Mouse (Mus musculus): ENCODE data around the gene Arf4. TPM values are rescaled to one million over a fixed set of nuclear protein-coding genes. Genes with fewer than 3 reads are reported as not detected.
A peak's percentile ranks its signal among the peaks of the same experiment; 100 is the strongest.
"Not testable (repeated sequence)": the region's sequence is repeated elsewhere in the genome, so short reads cannot be mapped to it uniquely, and the experiment has no call there.

Gene Arf4
- polyA plus RNA-seq, 1 experiment from 2014 or later: 662 TPM

DNA sequence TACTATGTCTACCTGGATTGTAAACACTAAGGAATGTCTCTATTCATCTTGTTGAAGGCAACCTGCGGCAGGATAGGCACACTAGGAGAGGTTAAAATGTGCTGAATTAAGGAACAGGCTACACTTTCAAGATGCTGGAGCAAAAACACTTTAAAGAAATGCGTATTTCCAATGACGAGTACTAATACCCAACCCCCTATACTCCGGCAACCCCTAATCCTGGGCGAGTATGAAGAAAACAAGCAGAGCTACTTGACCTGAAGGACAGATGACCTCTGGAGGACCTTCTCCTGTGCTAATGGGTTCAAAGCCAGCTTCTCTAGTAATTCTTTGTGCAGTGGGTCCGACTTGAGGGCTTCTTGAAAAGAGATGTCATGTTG, 30.1 kb downstream of the Arf4 start:
- Histone ChIP-seq H3K27me3 (ENCODE audit: control insufficient read depth, insufficient read depth, low read length) (no peaks in the 10 kb centered on the region), H3K4me3 (ENCODE audit: low read depth, low read length) (peak overlapping the region; percentile 85), H3K4me2 (ENCODE audit: low read depth, low read length) (peak overlapping the region; percentile 94), H3K27ac (replicated peaks; ENCODE audit: low read depth, low read length) (no peak overlapping the region), H3K36me3 (replicated peaks; ENCODE audit: control insufficient read depth, insufficient read depth, low read depth, low read length) (peaks cover 3% of the 10 kb centered on the region; the same call in 1 of the 2 replicates), H3K9ac (replicated peaks; ENCODE audit: low read length) (peak overlapping the region; percentile 81), H3K4me1 (ENCODE audit: control insufficient read depth, insufficient read depth, low read length) (no peaks in the 10 kb centered on the region), H3K9me3 (replicated peaks; ENCODE audit: control insufficient read depth, low read length) (no peaks in the 10 kb centered on the region)
- ATAC-seq (replicated peaks; ENCODE audit: insufficient number of reproducible peaks, low FRiP score, low TSS enrichment, low read depth) (no peak), DNase-seq (ENCODE audit: low spot score) (no peak)
- 23% methylated on average over 6 of the region's 6 CpGs for WGBS

DNA sequence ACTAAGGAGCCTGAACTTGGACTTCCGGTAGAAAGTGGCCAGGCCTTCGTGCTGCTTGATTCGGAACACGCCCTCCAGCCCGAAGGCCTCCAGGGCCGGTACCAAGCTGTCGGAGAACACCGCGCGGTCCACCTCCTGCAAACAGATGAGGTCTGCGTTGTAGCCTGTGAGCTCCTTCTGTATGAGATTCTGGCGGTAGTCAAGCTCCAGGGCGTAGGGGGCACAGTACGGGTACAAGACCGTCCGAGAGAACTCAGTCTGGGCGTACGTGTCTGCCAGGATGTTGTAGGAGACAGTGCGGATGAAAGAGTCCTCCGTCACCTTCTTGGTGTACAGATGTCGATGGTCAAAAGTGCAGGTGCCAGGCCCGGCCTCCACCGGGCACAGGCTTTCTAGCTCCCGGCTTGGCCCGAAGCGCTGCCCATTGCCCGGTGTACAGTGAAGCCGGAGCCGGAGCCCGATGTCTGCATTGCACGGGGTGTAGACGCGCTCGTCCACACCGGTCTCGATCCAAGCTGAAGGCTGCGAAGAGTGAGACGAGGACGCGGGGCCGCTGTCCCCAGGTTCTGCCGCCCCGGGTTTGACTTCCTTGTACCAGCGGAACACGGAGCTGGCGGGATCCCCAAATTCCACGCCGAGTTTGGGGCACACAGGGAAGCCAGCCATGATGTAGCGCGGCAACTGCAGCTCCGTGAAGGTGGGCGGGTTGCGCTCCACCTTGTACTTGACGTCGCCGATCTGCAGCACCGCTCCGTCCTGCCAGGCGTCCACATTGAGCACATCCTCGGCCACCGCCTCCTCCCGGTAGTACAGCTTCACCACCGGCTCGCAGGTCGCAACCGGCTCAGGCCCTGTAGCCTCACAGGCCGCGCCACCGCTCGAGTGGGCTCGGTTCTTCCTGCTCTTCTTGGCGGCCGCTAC, 30.8 kb downstream of the Arf4 start:
- H3K4me1 ChIP-seq (ENCODE audit: control insufficient read depth, insufficient read depth, low read length): no peaks in the 10 kb centered on the region
- peak overlapping the region; percentile 80 for H3K27ac ChIP-seq (replicated peaks; ENCODE audit: low read depth, low read length)
- no peaks in the 10 kb centered on the region for H3K27me3 ChIP-seq (ENCODE audit: control insufficient read depth, insufficient read depth, low read length)
- 1% methylated on average over 73 of the region's 73 CpGs for WGBS
- ATAC-seq (replicated peaks; ENCODE audit: insufficient number of reproducible peaks, low FRiP score, low TSS enrichment, low read depth) (peak; percentile 67), DNase-seq (ENCODE audit: low spot score) (peak; percentile 34)
- peaks cover 3% of the 10 kb centered on the region; the same call in 1 of the 2 replicates for H3K36me3 ChIP-seq (replicated peaks; ENCODE audit: control insufficient read depth, insufficient read depth, low read depth, low read length)
- H3K4me2 ChIP-seq (ENCODE audit: low read depth, low read length): peak overlapping the region; percentile 94
- H3K9me3 ChIP-seq (replicated peaks; ENCODE audit: control insufficient read depth, low read length): no peaks in the 10 kb centered on the region
- peak overlapping the region; percentile 85 for H3K4me3 ChIP-seq (ENCODE audit: low read depth, low read length)
- H3K9ac ChIP-seq (replicated peaks; ENCODE audit: low read length): peak overlapping the region; percentile 81

DNA sequence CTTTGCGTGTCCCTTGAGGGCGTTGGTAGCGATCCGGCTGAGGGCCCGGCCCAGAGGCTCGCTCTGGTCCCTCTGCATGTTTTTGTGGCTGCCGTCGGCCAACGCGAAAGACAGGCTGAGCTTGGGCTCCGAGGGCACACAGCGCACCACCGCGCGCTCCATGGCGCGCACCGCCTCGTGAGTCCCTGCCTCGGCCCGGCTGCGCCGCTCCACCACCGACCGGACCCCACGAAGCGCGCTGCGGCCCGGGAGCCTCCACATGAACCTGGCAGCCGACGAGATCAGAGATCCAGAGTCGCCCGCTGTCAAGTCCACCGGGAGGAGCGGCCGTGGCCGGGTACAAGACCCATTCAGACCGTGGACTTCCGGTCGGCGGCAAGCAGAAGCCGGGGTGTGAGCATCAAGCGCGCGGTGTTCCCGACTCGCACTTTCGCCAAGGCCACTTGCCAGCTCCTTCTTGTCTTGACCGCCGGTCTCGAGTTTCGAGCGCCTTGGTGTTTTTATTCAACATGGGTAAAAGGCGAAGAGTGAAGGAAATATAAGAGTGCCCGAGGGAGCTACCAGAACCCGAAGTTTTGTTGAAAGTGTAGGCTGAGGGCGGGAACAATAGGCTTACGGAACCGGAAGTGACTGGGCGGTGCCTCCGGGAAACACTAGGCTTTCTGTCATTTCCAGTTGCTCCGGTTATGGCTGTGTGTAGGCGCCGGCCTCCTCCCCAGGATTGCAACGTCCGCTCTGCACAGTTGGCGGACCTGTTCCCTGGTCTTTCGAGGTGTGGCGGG, 31.6 kb downstream of the Arf4 start, which contains the start of gene Pde12:
TSS of gene Pde12 (minus strand) at position 592 of the 782 bp plus-strand sequence.
- H3K4me3 ChIP-seq (ENCODE audit: low read depth, low read length): peak within 1 kb of the TSS; percentile 85
- no peaks in the 10 kb centered on the region for H3K27me3 ChIP-seq (ENCODE audit: control insufficient read depth, insufficient read depth, low read length)
- H3K4me1 ChIP-seq (ENCODE audit: control insufficient read depth, insufficient read depth, low read length): no peaks in the 10 kb centered on the region
- H3K27ac ChIP-seq (replicated peaks; ENCODE audit: low read depth, low read length): peak within 1 kb of the TSS; percentile 80
- peak; percentile 89 for ATAC-seq (replicated peaks; ENCODE audit: insufficient number of reproducible peaks, low FRiP score, low TSS enrichment, low read depth)
- peak within 1 kb of the TSS; percentile 81 for H3K9ac ChIP-seq (replicated peaks; ENCODE audit: low read length)
- H3K36me3 ChIP-seq (replicated peaks; ENCODE audit: control insufficient read depth, insufficient read depth, low read depth, low read length): peaks cover 3% of the 10 kb centered on the region; the same call in 1 of the 2 replicates
- under 1% methylated on average over 70 of the region's 70 CpGs for WGBS
- peak; percentile 94 for DNase-seq (ENCODE audit: low spot score)
- H3K4me2 ChIP-seq (ENCODE audit: low read depth, low read length): peak within 1 kb of the TSS; percentile 94
- no peaks in the 10 kb centered on the region for H3K9me3 ChIP-seq (replicated peaks; ENCODE audit: control insufficient read depth, low read length)

DNA sequence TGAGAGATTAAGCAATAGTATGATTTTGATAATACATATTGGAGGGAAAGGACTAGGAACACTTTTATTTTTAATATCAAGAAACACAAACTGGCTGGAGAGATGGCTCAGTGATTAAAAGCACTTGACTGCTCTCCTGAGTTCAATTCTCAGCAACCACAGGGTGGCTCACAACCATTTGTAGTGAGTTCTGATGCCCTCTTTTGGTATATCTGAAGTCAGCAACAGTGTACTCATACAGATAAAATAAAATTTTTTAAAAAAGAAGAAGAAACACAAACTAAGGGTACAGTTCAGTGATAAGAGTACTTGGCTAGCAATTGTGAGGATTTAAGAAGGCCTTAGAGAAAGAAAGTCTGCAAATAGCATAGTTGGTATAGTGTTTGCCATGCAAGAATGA, 33.1 kb downstream of the Arf4 start:
- no peak overlapping the region for H3K9ac ChIP-seq (replicated peaks; ENCODE audit: low read length)
- DNase-seq (ENCODE audit: low spot score) (no peak), ATAC-seq (replicated peaks; ENCODE audit: insufficient number of reproducible peaks, low FRiP score, low TSS enrichment, low read depth) (no peak)
- no peak overlapping the region; the same call in 1 of the 2 replicates for H3K4me3 ChIP-seq (ENCODE audit: low read depth, low read length)
- no peaks in the 10 kb centered on the region for H3K9me3 ChIP-seq (replicated peaks; ENCODE audit: control insufficient read depth, low read length)
- H3K27ac ChIP-seq (replicated peaks; ENCODE audit: low read depth, low read length): no peak overlapping the region
- H3K27me3 ChIP-seq (ENCODE audit: control insufficient read depth, insufficient read depth, low read length): no peaks in the 10 kb centered on the region
- no peaks in the 10 kb centered on the region for H3K4me1 ChIP-seq (ENCODE audit: control insufficient read depth, insufficient read depth, low read length)
- no peak overlapping the region for H3K4me2 ChIP-seq (ENCODE audit: low read depth, low read length)
- no peaks in the 10 kb centered on the region for H3K36me3 ChIP-seq (replicated peaks; ENCODE audit: control insufficient read depth, insufficient read depth, low read depth, low read length)

DNA sequence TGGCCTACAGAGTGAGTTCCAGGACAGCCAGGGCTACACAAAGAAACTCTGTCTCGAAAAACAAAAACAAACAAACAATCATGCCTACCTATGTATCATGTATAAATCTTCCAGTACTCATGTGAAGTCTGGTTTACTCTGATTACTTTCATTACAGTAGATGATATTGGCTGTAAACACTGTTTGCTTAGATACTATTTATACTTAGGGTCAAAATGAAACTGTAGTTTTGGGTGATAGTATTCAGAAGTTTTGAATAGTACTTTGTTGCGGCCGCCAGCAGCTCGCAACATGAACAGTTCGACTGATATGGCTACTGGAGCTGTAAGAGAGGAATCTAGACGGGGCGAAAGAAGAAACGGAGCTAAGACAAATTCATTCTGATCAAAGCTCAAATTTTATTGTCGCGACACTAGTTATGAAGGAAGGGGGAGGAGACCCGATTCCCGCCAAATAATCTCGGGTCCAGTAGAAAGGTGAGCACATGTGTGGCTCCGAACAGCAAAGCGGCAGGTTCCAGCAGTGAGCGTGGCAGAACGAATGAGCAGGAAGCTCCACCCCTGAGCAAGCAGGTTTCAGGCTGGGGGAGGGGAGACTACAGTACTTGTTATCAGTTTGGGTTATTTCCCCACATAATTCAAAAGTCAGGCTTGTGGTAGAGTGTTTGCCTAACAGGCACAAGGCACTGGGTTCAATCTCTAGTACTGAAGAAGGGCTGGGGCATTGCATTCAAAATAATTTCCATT, 34.2 kb downstream of the Arf4 start:
- H3K9me3 ChIP-seq (replicated peaks; ENCODE audit: control insufficient read depth, low read length); DNase-seq (ENCODE audit: low spot score); H3K27me3 ChIP-seq (ENCODE audit: control insufficient read depth, insufficient read depth, low read length); H3K36me3 ChIP-seq (replicated peaks; ENCODE audit: control insufficient read depth, insufficient read depth, low read depth, low read length); H3K4me1 ChIP-seq (ENCODE audit: control insufficient read depth, insufficient read depth, low read length); H3K27ac ChIP-seq (replicated peaks; ENCODE audit: low read depth, low read length); ATAC-seq (replicated peaks; ENCODE audit: insufficient number of reproducible peaks, low FRiP score, low TSS enrichment, low read depth); H3K9ac ChIP-seq (replicated peaks; ENCODE audit: low read length); H3K4me2 ChIP-seq (ENCODE audit: low read depth, low read length); H3K4me3 ChIP-seq (ENCODE audit: low read depth, low read length): not testable (repeated sequence)
- 69% methylated on average over 17 of the region's 17 CpGs for WGBS

DNA sequence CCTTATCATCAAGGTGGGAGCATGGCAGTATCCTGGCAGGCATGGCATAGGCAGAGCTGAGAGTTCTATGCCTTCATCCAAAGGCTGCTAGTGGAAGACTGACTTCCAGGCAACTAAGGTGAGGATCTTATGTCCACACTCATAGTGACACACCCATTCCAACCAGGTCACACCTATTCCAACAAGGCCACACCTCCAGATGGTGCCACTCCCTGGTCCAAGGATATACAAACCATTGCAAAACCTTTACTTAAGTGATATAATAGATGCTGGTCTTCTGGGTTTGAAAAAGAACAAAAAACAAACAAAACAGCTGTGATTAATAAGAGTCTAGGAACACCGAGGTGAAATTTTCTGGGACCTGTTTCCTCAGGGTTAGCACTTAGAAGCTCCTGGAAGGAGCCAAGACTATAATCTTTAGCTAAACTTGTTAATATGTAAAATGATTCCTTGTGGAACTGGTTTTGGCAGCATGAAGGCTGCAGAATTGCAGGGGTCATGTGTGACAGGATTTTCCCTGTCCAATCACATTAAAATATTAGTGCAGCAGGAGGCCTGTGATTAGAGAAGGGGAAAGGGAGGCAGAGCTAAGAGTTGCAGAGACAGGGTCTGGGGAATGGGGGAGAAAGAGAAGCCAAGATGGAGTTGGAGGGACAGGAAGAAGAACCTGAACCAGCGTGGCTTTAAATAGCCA, 36.7 kb downstream of the Arf4 start:
- H3K36me3 ChIP-seq (replicated peaks; ENCODE audit: control insufficient read depth, insufficient read depth, low read depth, low read length); H3K27ac ChIP-seq (replicated peaks; ENCODE audit: low read depth, low read length); H3K4me2 ChIP-seq (ENCODE audit: low read depth, low read length); H3K4me3 ChIP-seq (ENCODE audit: low read depth, low read length); H3K9me3 ChIP-seq (replicated peaks; ENCODE audit: control insufficient read depth, low read length); H3K27me3 ChIP-seq (ENCODE audit: control insufficient read depth, insufficient read depth, low read length); H3K4me1 ChIP-seq (ENCODE audit: control insufficient read depth, insufficient read depth, low read length); ATAC-seq (replicated peaks; ENCODE audit: insufficient number of reproducible peaks, low FRiP score, low TSS enrichment, low read depth); DNase-seq (ENCODE audit: low spot score); H3K9ac ChIP-seq (replicated peaks; ENCODE audit: low read length): not testable (repeated sequence)
- 85% methylated on average over 2 of the region's 2 CpGs for WGBS

DNA sequence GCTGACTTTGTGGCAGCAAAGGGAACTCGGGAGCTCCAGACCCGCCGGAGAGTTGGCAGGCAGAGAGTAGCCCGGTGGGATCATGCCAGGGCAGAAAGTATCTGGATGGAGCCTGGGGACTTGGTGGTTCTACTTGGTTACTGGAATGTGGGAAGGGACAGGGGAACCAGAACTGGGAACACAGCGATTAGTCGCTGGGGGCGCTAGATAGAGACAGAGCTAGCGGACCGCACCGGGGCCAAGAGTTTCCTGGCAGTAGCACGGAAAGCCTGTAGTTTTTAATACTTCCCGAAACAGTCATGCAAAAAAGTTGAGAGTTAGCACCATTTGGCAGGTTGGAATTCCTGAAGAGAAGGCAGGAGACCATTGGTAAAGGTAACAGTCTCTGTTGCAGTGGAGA, 37.5 kb downstream of the Arf4 start:
- DNase-seq (ENCODE audit: low spot score) (peak; percentile 51), ATAC-seq (replicated peaks; ENCODE audit: insufficient number of reproducible peaks, low FRiP score, low TSS enrichment, low read depth) (no peak)
- H3K4me1 ChIP-seq (ENCODE audit: control insufficient read depth, insufficient read depth, low read length): no peaks in the 10 kb centered on the region
- H3K4me2 ChIP-seq (ENCODE audit: low read depth, low read length): no peak overlapping the region
- no peaks in the 10 kb centered on the region for H3K36me3 ChIP-seq (replicated peaks; ENCODE audit: control insufficient read depth, insufficient read depth, low read depth, low read length)
- no peaks in the 10 kb centered on the region for H3K9me3 ChIP-seq (replicated peaks; ENCODE audit: control insufficient read depth, low read length)
- no peak overlapping the region for H3K4me3 ChIP-seq (ENCODE audit: low read depth, low read length)
- WGBS: 19% methylated on average over 12 of the region's 12 CpGs
- no peak overlapping the region for H3K9ac ChIP-seq (replicated peaks; ENCODE audit: low read length)
- no peaks in the 10 kb centered on the region for H3K27me3 ChIP-seq (ENCODE audit: control insufficient read depth, insufficient read depth, low read length)
- no peak overlapping the region for H3K27ac ChIP-seq (replicated peaks; ENCODE audit: low read depth, low read length)
